Mouse (Mus musculus) gastrocnemius, postnatal 10 days (tissue): ENCODE results near the gene Phactr3. TPM values are rescaled to one million over a fixed set of nuclear protein-coding genes. Genes with fewer than 3 reads are reported as not detected.
"Not testable (repeated sequence)": the region's sequence is repeated elsewhere in the genome, so short reads cannot be mapped to it uniquely, and the experiment has no call there.

Experiments
- DNase-seq: peaks from one replicate; pipeline ENCODE4 v3.0.0; 2021; ENCODE audit warnings: mixed read lengths
- total RNA-seq, 2 experiments: library from RNA; stranded (reverse); gene quantifications; 2 replicates each; pipeline ENCODE4 v1.2.3; 2021

The Phactr3 gene
- total RNA-seq, 2 experiments from 2014 or later = 0.23 to 0.38 TPM

GRCm38 (mm10) chr2:178327466-178328040 is 208.8 kb downstream of the Phactr3 start:
- peak; percentile 30 for DNase-seq

GRCm38 (mm10) chr2:178329551-178329950 is 210.8 kb downstream of the Phactr3 start:
- no peak for DNase-seq

GRCm38 (mm10) chr2:178329986-178330385 is 211.2 kb downstream of the Phactr3 start:
- DNase-seq = no peak

- DNase-seq = no peak
Measured at GRCm38 (mm10) chr2:178337878-178338277, 219.1 kb downstream of the Phactr3 start.

GRCm38 (mm10) chr2:178339044-178339443 is 220.3 kb downstream of the Phactr3 start:
- DNase-seq = no peak

- DNase-seq = not testable (repeated sequence)
Measured at GRCm38 (mm10) chr2:178342105-178342504, 223.3 kb downstream of the Phactr3 start.

- DNase-seq = no peak
Measured at GRCm38 (mm10) chr2:178342597-178342996, 223.8 kb downstream of the Phactr3 start.

Other genes starting within 250 kb of the Phactr3 start
- gene Gm14327, start 221.9 kb upstream of the Phactr3 start, total RNA-seq = 1 to 10 TPM; 2.8 to 4.3 TPM
- under 1 TPM; 0.47 to 0.52 TPM for gene Zfp972, start 193.4 kb upstream of the Phactr3 start, total RNA-seq
- gene Gm14326, start 161.7 kb upstream of the Phactr3 start, total RNA-seq = 10 to 100 TPM; 20.6 to 23.0 TPM
- 10 to 100 TPM; 17.7 to 19.8 TPM for gene Zfp971, start 95.7 kb upstream of the Phactr3 start, total RNA-seq
- gene Zfp931, start 40.5 kb upstream of the Phactr3 start, total RNA-seq = 1 to 10 TPM; 7.1 to 7.7 TPM